Mouse (Mus musculus): ENCODE results near the gene Cacna1e. TPM values are rescaled to one million over a fixed set of nuclear protein-coding genes. Genes with fewer than 3 reads are reported as not detected.

The Cacna1e gene
- polyA plus RNA-seq, 1 experiment from 2014 or later = 2.3 TPM

- H3K27ac ChIP-seq (ENCODE audit: low read length) = no peak overlapping the region
- 78% methylated on average over 6 of the region's 6 CpGs for WGBS
- no peak for ATAC-seq (ENCODE audit: insufficient number of reproducible peaks, insufficient read depth, low FRiP score, low read depth)
These were observed 35.4 kb downstream of the Cacna1e start for GRCm38 (mm10) chr1:154848683-154849579.

GRCm38 (mm10) chr1:154846900-154847299 lies 37.4 kb downstream of the Cacna1e start:
- Histone ChIP-seq H3K4me2 (replicated peaks; ENCODE audit: low read depth, low read length) (no peak overlapping the region), H3K9me3 (ENCODE audit: control insufficient read depth, low read depth, low read length) (no peaks in the 10 kb centered on the region), H3K36me3 (ENCODE audit: control insufficient read depth, insufficient read depth, low read length) (no peaks in the 10 kb centered on the region), H3K4me1 (ENCODE audit: control insufficient read depth, insufficient read depth, low read length) (no peaks in the 10 kb centered on the region), H3K27me3 (ENCODE audit: control insufficient read depth, insufficient read depth, low read length) (no peaks in the 10 kb centered on the region), H3K27ac (ENCODE audit: low read length) (no peak overlapping the region), H3K9ac (replicated peaks; ENCODE audit: low read depth, low read length) (no peak overlapping the region), H3K4me3 (ENCODE audit: low read depth, low read length) (no peak overlapping the region)
- ATAC-seq (ENCODE audit: insufficient number of reproducible peaks, insufficient read depth, low FRiP score, low read depth) = no peak
- 80% methylated on average over 2 of the region's 2 CpGs for WGBS

More at GRCm38 (mm10) chr1:154848683-154849579, 35.4 kb downstream of the Cacna1e start:
- H3K4me2 ChIP-seq (replicated peaks; ENCODE audit: low read depth, low read length) = no peak overlapping the region
- H3K9me3 ChIP-seq (ENCODE audit: control insufficient read depth, low read depth, low read length) = no peaks in the 10 kb centered on the region
- no peaks in the 10 kb centered on the region for H3K4me1 ChIP-seq (ENCODE audit: control insufficient read depth, insufficient read depth, low read length)
- H3K4me3 ChIP-seq (ENCODE audit: low read depth, low read length) = no peak overlapping the region
- no peak overlapping the region for H3K9ac ChIP-seq (replicated peaks; ENCODE audit: low read depth, low read length)
- H3K36me3 ChIP-seq (ENCODE audit: control insufficient read depth, insufficient read depth, low read length) = no peaks in the 10 kb centered on the region
- no peaks in the 10 kb centered on the region for H3K27me3 ChIP-seq (ENCODE audit: control insufficient read depth, insufficient read depth, low read length)

- H3K4me1 ChIP-seq (ENCODE audit: control insufficient read depth, insufficient read depth, low read length) = no peaks in the 10 kb centered on the region
- WGBS = 73% methylated on average over 2 of the region's 2 CpGs
- H3K27ac ChIP-seq (ENCODE audit: low read length) = no peak overlapping the region
- H3K9ac ChIP-seq (replicated peaks; ENCODE audit: low read depth, low read length) = no peak overlapping the region
- no peak overlapping the region for H3K4me3 ChIP-seq (ENCODE audit: low read depth, low read length)
- no peaks in the 10 kb centered on the region for H3K36me3 ChIP-seq (ENCODE audit: control insufficient read depth, insufficient read depth, low read length)
- H3K9me3 ChIP-seq (ENCODE audit: control insufficient read depth, low read depth, low read length) = no peaks in the 10 kb centered on the region
- no peak overlapping the region for H3K4me2 ChIP-seq (replicated peaks; ENCODE audit: low read depth, low read length)
- ATAC-seq (ENCODE audit: insufficient number of reproducible peaks, insufficient read depth, low FRiP score, low read depth) = no peak
- H3K27me3 ChIP-seq (ENCODE audit: control insufficient read depth, insufficient read depth, low read length) = no peaks in the 10 kb centered on the region
These were observed 40.9 kb downstream of the Cacna1e start for GRCm38 (mm10) chr1:154843427-154843826.

- 68% methylated on average over 5 of the region's 5 CpGs for WGBS
- no peak overlapping the region for H3K4me2 ChIP-seq (replicated peaks; ENCODE audit: low read depth, low read length)
- H3K27me3 ChIP-seq (ENCODE audit: control insufficient read depth, insufficient read depth, low read length) = no peaks in the 10 kb centered on the region
- H3K9me3 ChIP-seq (ENCODE audit: control insufficient read depth, low read depth, low read length) = no peaks in the 10 kb centered on the region
- no peak overlapping the region for H3K27ac ChIP-seq (ENCODE audit: low read length)
- no peak overlapping the region for H3K9ac ChIP-seq (replicated peaks; ENCODE audit: low read depth, low read length)
- H3K36me3 ChIP-seq (ENCODE audit: control insufficient read depth, insufficient read depth, low read length) = no peaks in the 10 kb centered on the region
- H3K4me1 ChIP-seq (ENCODE audit: control insufficient read depth, insufficient read depth, low read length) = no peaks in the 10 kb centered on the region
- no peak for ATAC-seq (ENCODE audit: insufficient number of reproducible peaks, insufficient read depth, low FRiP score, low read depth)
- H3K4me3 ChIP-seq (ENCODE audit: low read depth, low read length) = no peak overlapping the region
These were observed 42.0 kb downstream of the Cacna1e start for GRCm38 (mm10) chr1:154842336-154842735.

- H3K27ac ChIP-seq (ENCODE audit: low read length) = no peak overlapping the region
- WGBS = 61% methylated on average over 6 of the region's 6 CpGs
- H3K27me3 ChIP-seq (ENCODE audit: control insufficient read depth, insufficient read depth, low read length) = no peaks in the 10 kb centered on the region
- no peaks in the 10 kb centered on the region for H3K9me3 ChIP-seq (ENCODE audit: control insufficient read depth, low read depth, low read length)
- no peaks in the 10 kb centered on the region for H3K4me1 ChIP-seq (ENCODE audit: control insufficient read depth, insufficient read depth, low read length)
- no peak for ATAC-seq (ENCODE audit: insufficient number of reproducible peaks, insufficient read depth, low FRiP score, low read depth)
- no peak overlapping the region for H3K9ac ChIP-seq (replicated peaks; ENCODE audit: low read depth, low read length)
- H3K4me3 ChIP-seq (ENCODE audit: low read depth, low read length) = no peak overlapping the region
- no peaks in the 10 kb centered on the region for H3K36me3 ChIP-seq (ENCODE audit: control insufficient read depth, insufficient read depth, low read length)
- no peak overlapping the region for H3K4me2 ChIP-seq (replicated peaks; ENCODE audit: low read depth, low read length)
These were observed 43.2 kb downstream of the Cacna1e start for GRCm38 (mm10) chr1:154841057-154841630.

GRCm38 (mm10) chr1:154839272-154839671 lies 45.0 kb downstream of the Cacna1e start:
- no peaks in the 10 kb centered on the region for H3K4me1 ChIP-seq (ENCODE audit: control insufficient read depth, insufficient read depth, low read length)
- no peak overlapping the region for H3K9ac ChIP-seq (replicated peaks; ENCODE audit: low read depth, low read length)
- H3K27me3 ChIP-seq (ENCODE audit: control insufficient read depth, insufficient read depth, low read length) = no peaks in the 10 kb centered on the region
- H3K4me3 ChIP-seq (ENCODE audit: low read depth, low read length) = no peak overlapping the region
- no peak for ATAC-seq (ENCODE audit: insufficient number of reproducible peaks, insufficient read depth, low FRiP score, low read depth)
- no peak overlapping the region for H3K4me2 ChIP-seq (replicated peaks; ENCODE audit: low read depth, low read length)
- H3K9me3 ChIP-seq (ENCODE audit: control insufficient read depth, low read depth, low read length) = no peaks in the 10 kb centered on the region
- H3K36me3 ChIP-seq (ENCODE audit: control insufficient read depth, insufficient read depth, low read length) = no peaks in the 10 kb centered on the region
- 81% methylated on average over 4 of the region's 4 CpGs for WGBS
- no peak overlapping the region for H3K27ac ChIP-seq (ENCODE audit: low read length)

GRCm38 (mm10) chr1:154836473-154836872 lies 47.8 kb downstream of the Cacna1e start:
- H3K27ac ChIP-seq (ENCODE audit: low read length) = no peak overlapping the region
- no peaks in the 10 kb centered on the region for H3K9me3 ChIP-seq (ENCODE audit: control insufficient read depth, low read depth, low read length)
- no peak overlapping the region for H3K4me2 ChIP-seq (replicated peaks; ENCODE audit: low read depth, low read length)
- H3K36me3 ChIP-seq (ENCODE audit: control insufficient read depth, insufficient read depth, low read length) = no peaks in the 10 kb centered on the region
- ATAC-seq (ENCODE audit: insufficient number of reproducible peaks, insufficient read depth, low FRiP score, low read depth) = no peak
- 0 out of 2 replicates have a peak, but pooled peaks cover 4% of the 10 kb centered on the region for H3K4me1 ChIP-seq (ENCODE audit: control insufficient read depth, insufficient read depth, low read length)
- 81% methylated on average over 5 of the region's 5 CpGs for WGBS
- H3K4me3 ChIP-seq (ENCODE audit: low read depth, low read length) = no peak overlapping the region
- H3K27me3 ChIP-seq (ENCODE audit: control insufficient read depth, insufficient read depth, low read length) = no peaks in the 10 kb centered on the region
- H3K9ac ChIP-seq (replicated peaks; ENCODE audit: low read depth, low read length) = no peak overlapping the region

GRCm38 (mm10) chr1:154832168-154832539 lies 52.1 kb downstream of the Cacna1e start:
- no peak overlapping the region for H3K4me2 ChIP-seq (replicated peaks; ENCODE audit: low read depth, low read length)
- WGBS = 61% methylated on average over 9 of the region's 9 CpGs
- ATAC-seq (ENCODE audit: insufficient number of reproducible peaks, insufficient read depth, low FRiP score, low read depth) = no peak
- no peak overlapping the region for H3K9ac ChIP-seq (replicated peaks; ENCODE audit: low read depth, low read length)
- H3K27me3 ChIP-seq (ENCODE audit: control insufficient read depth, insufficient read depth, low read length) = no peaks in the 10 kb centered on the region
- no peak overlapping the region for H3K27ac ChIP-seq (ENCODE audit: low read length)
- no peak overlapping the region for H3K4me3 ChIP-seq (ENCODE audit: low read depth, low read length)
- no peaks in the 10 kb centered on the region for H3K36me3 ChIP-seq (ENCODE audit: control insufficient read depth, insufficient read depth, low read length)
- H3K9me3 ChIP-seq (ENCODE audit: control insufficient read depth, low read depth, low read length) = no peaks in the 10 kb centered on the region
- H3K4me1 ChIP-seq (ENCODE audit: control insufficient read depth, insufficient read depth, low read length) = 0 out of 2 replicates have a peak, but pooled peaks cover 4% of the 10 kb centered on the region
